Mouse (Mus musculus) limb, embryonic 11.5 days (tissue): ENCODE measurements around the gene Tspan18. TPM values are rescaled to one million over a fixed set of nuclear protein-coding genes. Genes with fewer than 3 reads are reported as not detected.

Source experiments
- ATAC-seq: fragments of 200-750 bp; cut with Nextera tagmentation; 2 replicates; pipeline ENCODE4 v1.8.0; 2017; ENCODE audit warnings: low read depth; ENCODE audit not compliant: insufficient number of reproducible peaks, low FRiP score, low TSS enrichment
- DNase-seq: peaks from one replicate; pipeline ENCODE4 v3.0.0-alpha.2; 2015; ENCODE audit warnings: low spot score
- H3K27ac ChIP-seq: fragments of 300-500 bp; sonication (generic); replicated peaks from 2 replicates; pipeline ENCODE4 v1.5.1; 2014; ENCODE audit warnings: low read depth, mild to moderate bottlenecking, low read length
- H3K27me3 ChIP-seq: fragments of 300-500 bp; sonication (generic); 2 replicates; pipeline ENCODE4 v1.6.1; 2014; ENCODE audit warnings: mild to moderate bottlenecking, low read length, mixed read lengths; ENCODE audit not compliant: control insufficient read depth, insufficient read depth
- H3K36me3 ChIP-seq: fragments of 300-500 bp; sonication (generic); 2 replicates; pipeline ENCODE4 v1.6.1; 2014; ENCODE audit warnings: mild to moderate bottlenecking, low read length, moderate library complexity, mixed read lengths; ENCODE audit not compliant: control insufficient read depth, insufficient read depth
- H3K4me1 ChIP-seq: fragments of 300-500 bp; sonication (generic); 2 replicates; pipeline ENCODE4 v1.6.1; 2014; ENCODE audit warnings: low read length, mixed read lengths; ENCODE audit not compliant: control insufficient read depth, insufficient read depth
- H3K4me2 ChIP-seq: fragments of 300-500 bp; sonication (generic); 2 replicates; pipeline ENCODE4 v1.6.1; 2014; ENCODE audit warnings: low read depth, mild to moderate bottlenecking, moderate library complexity; ENCODE audit not compliant: severe bottlenecking
- H3K4me3 ChIP-seq: fragments of 300-500 bp; sonication (generic); 2 replicates; pipeline ENCODE4 v1.5.1; 2014; ENCODE audit warnings: low read depth, low read length
- H3K9ac ChIP-seq: fragments of 300-500 bp; sonication (generic); 2 replicates; pipeline ENCODE4 v1.6.1; 2014; ENCODE audit warnings: mild to moderate bottlenecking, low read length
- H3K9me3 ChIP-seq: fragments of 300-500 bp; sonication (generic); 2 replicates; pipeline ENCODE4 v1.6.1; 2016; ENCODE audit warnings: low read length; ENCODE audit not compliant: control insufficient read depth
- WGBS: fragments of 180-500 bp; shearing (Covaris S2); extraction: QIAGEN DNeasy Blood & Tissue Kit; methylation state at CpG from one replicate; pipeline ENCODE4 v1.1.7; 2014; 5-methylcytosine and 5-hydroxymethylcytosine counted together
- polyA plus RNA-seq: library from polyadenylated mRNA; unstranded; fragments of >200 nt; fragmentation: Nextera tagmentation; extraction: Ambion mirVana; gene quantifications from 2 replicates; pipeline ENCODE4 v1.2.1, GENCODE M21; 2014

Gene Tspan18
- polyA plus RNA-seq, 1 experiment from 2014 or later: 23.1 TPM

DNA sequence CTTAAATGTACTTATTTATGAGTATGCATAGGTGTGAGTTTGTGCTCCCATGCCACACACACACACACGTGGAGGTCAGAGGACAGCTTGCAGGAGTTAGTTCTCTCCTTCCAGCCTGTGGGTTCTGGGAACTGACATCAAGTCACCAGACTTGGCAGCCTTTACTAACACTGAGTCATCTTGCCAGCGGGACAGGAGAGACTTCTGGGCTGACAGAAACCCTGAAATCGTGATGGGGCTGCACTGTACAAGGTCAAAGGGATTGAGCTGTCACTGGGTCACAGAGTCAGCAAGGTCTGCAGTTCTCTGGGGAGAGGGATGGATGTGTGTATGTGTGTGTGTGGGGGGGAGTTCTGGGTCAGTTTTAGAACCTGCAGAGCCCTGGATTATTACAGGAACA lies 36.6 kb downstream of the Tspan18 start:
- DNase-seq (no peak), ATAC-seq (no peak)
- 80% methylated on average over 3 of the region's 3 CpGs for WGBS
- Histone ChIP-seq H3K9ac (no peak overlapping the region), H3K27me3 (no peaks in the 10 kb centered on the region), H3K4me1 (no peaks in the 10 kb centered on the region), H3K27ac (no peak overlapping the region), H3K9me3 (no peaks in the 10 kb centered on the region), H3K36me3 (no peaks in the 10 kb centered on the region), H3K4me2 (no peak overlapping the region), H3K4me3 (no peak overlapping the region)

DNA sequence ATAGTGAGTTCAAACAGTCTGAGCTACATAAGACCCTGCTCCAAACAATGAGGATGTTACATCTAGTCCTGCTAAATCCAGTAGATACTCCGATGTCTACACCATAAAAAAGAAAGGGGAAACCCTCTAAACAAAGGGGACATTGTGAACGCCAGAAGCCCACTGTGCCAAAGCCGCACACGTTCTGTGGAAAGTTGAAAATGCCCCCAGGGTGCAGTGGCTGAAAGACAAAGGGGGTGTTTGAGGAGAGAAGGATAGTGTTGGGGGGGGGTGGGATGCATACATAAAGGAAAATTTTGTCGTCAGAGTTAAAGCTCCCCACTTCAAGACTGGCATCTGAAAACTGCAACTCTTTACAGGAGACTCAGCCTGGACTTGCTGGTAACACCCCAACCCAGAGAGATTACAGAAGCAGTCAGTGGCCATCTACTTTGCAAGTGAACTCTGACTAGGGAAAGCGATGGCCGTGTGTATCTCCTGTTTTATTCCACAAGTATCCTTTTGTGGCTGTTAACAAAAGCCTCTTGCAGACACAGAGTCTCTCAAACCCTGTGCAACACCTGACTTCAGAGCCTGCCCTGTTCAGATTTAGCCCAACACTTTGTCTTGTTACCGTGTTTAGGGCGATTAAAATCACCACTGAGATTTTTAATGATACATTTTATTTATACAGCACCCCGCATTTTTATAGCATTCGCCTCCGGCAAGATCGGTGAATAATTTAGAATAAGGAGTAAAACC lies 42.9 kb downstream of the Tspan18 start:
- Histone ChIP-seq H3K9ac (no peak overlapping the region), H3K9me3 (no peaks in the 10 kb centered on the region), H3K36me3 (no peaks in the 10 kb centered on the region), H3K27me3 (no peaks in the 10 kb centered on the region), H3K4me2 (no peak overlapping the region), H3K4me3 (no peak overlapping the region), H3K27ac (no peak overlapping the region), H3K4me1 (peaks cover 14% of the 10 kb centered on the region)
- ATAC-seq (0 out of 2 replicates have a peak, but pooled peaks have one; percentile 27), DNase-seq (no peak)
- 72% methylated on average over 13 of the region's 13 CpGs for WGBS

DNA sequence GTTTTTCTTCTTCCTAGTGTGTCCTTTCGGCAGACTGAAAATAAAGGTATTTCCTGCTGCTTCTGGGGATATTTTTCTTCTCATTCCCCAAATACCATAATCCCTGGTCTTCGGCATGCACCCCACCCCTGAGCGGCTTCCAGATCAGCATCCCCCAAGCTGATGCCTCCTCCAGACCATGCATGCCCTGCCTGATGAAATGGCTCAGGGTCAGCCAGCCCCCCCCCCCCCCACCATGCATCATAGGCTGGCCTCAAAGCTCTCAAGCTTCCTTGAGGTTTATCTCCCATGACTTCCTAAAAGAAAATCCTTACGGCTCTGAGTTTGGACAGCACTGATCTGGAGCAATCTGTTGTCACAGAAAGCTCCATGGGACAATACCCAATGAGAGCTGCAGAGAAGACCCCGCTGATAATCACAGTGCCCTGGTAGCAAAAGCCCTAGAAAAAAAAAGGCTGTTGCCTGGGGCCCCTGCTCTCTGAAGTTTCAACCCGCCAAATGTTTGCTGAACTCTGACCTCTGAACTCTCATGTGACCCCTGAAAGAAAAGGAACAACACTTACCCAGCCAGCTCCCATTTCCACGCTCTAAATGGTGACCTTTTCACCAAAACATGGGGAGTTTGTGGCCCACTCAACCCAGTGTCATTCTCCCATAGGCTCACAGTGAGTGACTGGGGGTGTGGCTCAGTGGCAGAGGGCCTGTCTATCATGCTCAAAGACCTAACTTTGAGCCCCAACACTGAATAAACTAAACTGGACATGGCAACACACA lies 43.8 kb downstream of the Tspan18 start:
- Histone ChIP-seq H3K9ac (no peak overlapping the region), H3K4me1 (peaks cover 21% of the 10 kb centered on the region), H3K27ac (no peak overlapping the region), H3K9me3 (no peaks in the 10 kb centered on the region), H3K4me3 (no peak overlapping the region), H3K27me3 (no peaks in the 10 kb centered on the region), H3K36me3 (no peaks in the 10 kb centered on the region), H3K4me2 (no peak overlapping the region)
- DNase-seq (no peak), ATAC-seq (0 out of 2 replicates have a peak, but pooled peaks have one; percentile 22)
- WGBS: 56% methylated on average over 7 of the region's 7 CpGs

DNA sequence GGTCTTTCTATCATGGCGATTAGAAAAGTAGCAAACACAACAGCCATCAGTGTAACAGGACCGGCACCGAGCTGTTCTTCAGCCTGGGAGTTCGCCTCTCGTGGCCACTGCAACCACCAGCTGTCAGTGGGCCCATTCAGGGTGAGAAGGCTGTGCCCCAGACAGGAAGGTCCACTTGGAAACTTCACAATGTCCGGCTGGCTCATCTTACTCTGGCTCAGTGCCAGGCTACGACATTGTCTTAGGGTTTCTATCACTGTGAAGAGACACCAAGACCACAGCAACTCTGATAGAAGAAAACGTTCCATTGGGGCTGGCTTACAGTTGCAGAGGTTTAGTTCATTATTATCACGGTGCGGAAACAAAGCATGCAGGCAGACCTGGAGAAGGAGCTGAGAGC lies 45.1 kb downstream of the Tspan18 start:
- ATAC-seq: no peak
- Histone ChIP-seq H3K9me3 (no peaks in the 10 kb centered on the region), H3K9ac (no peak overlapping the region), H3K4me2 (no peak overlapping the region), H3K27ac (no peak overlapping the region), H3K36me3 (no peaks in the 10 kb centered on the region), H3K4me1 (peaks cover 22% of the 10 kb centered on the region), H3K27me3 (no peaks in the 10 kb centered on the region), H3K4me3 (no peak overlapping the region)
- WGBS: 89% methylated on average over 10 of the region's 10 CpGs
- DNase-seq: no peak

DNA sequence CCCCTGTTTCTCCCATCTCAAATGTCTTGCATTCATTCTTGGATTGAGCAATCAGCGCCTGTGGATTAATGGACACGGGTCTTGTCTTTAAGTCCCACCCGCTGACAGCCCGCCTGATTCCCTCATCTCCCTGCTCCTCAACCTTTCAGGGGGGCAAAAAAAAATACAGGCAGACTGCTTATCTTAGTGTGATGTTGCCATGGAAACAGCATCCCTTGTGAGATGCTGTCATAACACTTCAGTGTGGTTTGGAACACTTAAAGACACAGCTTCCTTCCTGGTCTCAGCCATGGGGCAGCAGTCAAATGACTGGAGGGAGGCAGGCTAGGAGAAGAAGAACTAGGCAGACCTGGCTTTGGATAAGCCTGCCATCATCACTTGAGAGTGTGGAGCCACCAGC lies 47.0 kb downstream of the Tspan18 start:
- H3K27me3 ChIP-seq: no peaks in the 10 kb centered on the region
- H3K27ac ChIP-seq: no peak overlapping the region
- no peak overlapping the region for H3K9ac ChIP-seq
- DNase-seq (no peak), ATAC-seq (no peak)
- 76% methylated on average over 4 of the region's 4 CpGs for WGBS
- peaks cover 32% of the 10 kb centered on the region for H3K4me1 ChIP-seq
- H3K9me3 ChIP-seq: no peaks in the 10 kb centered on the region
- H3K4me2 ChIP-seq: no peak overlapping the region
- no peaks in the 10 kb centered on the region for H3K36me3 ChIP-seq
- no peak overlapping the region for H3K4me3 ChIP-seq

DNA sequence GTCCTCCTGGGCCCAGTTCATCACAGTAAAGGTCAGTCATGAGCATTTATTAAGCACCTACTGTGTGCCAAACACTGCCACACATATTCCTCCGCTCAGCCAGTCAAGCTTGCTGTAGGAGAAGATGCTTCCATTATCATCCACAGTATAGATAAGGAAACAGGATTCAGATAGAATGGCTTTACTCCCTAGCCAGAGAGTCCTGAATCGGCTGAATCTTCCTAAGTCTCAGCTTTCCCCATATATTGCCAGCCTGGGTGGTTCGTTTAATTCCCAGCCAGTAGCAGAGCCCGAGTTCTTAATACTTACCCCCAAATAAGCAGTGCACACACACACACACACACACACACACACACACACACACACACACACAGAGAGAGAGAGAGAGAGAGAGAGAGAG lies 47.6 kb downstream of the Tspan18 start:
- H3K36me3 ChIP-seq: no peaks in the 10 kb centered on the region
- H3K9ac ChIP-seq: no peak overlapping the region
- DNase-seq: no peak
- WGBS: 53% methylated on average over 4 of the region's 4 CpGs
- H3K4me3 ChIP-seq: no peak overlapping the region
- no peaks in the 10 kb centered on the region for H3K9me3 ChIP-seq
- peaks cover 31% of the 10 kb centered on the region for H3K4me1 ChIP-seq
- no peak for ATAC-seq
- H3K27ac ChIP-seq: no peak overlapping the region
- H3K4me2 ChIP-seq: no peak overlapping the region
- H3K27me3 ChIP-seq: no peaks in the 10 kb centered on the region

DNA sequence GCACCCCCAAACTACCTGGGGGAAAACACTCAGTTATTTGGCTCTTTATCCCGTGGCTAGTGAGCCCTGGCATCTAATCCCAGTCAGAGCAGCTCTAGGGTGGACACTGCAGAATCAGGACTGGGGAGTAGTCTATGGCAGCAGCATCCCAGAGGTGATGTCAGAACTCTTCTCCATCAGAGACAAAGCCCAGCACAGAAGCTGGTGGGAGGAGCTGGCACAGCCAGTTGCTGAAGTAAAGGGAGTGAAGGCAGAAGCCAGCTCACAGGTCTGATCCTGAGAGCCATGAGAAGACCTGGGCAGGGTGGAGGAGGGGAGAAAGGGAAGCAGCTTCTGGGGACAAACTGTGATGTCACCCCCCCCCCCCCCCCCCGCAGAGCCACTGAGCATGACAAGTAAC lies 48.0 kb downstream of the Tspan18 start:
- Histone ChIP-seq H3K27ac (no peak overlapping the region), H3K27me3 (no peaks in the 10 kb centered on the region), H3K4me1 (peaks cover 29% of the 10 kb centered on the region), H3K36me3 (no peaks in the 10 kb centered on the region), H3K4me3 (no peak overlapping the region), H3K9ac (no peak overlapping the region), H3K4me2 (no peak overlapping the region; the same call in 1 of the 2 replicates), H3K9me3 (no peaks in the 10 kb centered on the region)
- 44% methylated on average over 2 of the region's 2 CpGs for whole genome bisulfite sequencing
- ATAC-seq (no peak), DNase-seq (no peak)

DNA sequence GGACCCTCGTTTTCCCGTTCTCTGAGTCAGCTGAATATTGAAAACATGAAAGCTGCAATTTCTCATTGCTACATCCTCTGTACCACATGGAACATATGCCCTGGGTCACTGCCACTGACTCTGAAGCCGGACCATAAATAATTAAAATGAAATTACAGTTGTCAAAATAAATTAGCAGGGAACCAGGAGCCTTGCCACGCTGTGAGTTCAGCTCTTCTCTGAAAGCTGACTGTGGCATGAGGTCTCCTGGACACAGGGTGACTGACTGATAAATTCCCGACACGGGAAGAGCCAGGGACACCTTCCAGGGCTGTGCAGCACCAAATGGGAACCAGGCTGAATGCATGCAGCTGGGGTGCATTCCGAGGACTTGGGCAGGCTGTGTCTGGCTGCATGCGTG lies 48.5 kb downstream of the Tspan18 start:
- no peaks in the 10 kb centered on the region for H3K36me3 ChIP-seq
- ATAC-seq (no peak), DNase-seq (no peak)
- no peak overlapping the region; the same call in 1 of the 2 replicates for H3K4me2 ChIP-seq
- no peaks in the 10 kb centered on the region for H3K27me3 ChIP-seq
- WGBS: 39% methylated on average over 8 of the region's 8 CpGs
- H3K4me3 ChIP-seq: no peak overlapping the region
- H3K4me1 ChIP-seq: peaks cover 30% of the 10 kb centered on the region
- H3K9ac ChIP-seq: no peak overlapping the region
- H3K27ac ChIP-seq: no peak overlapping the region
- H3K9me3 ChIP-seq: no peaks in the 10 kb centered on the region
